Mouse (Mus musculus) heart, postnatal 4 days (tissue): Measurements from ENCODE around the gene Olfr135. TPM values are rescaled to one million over a fixed set of nuclear protein-coding genes. Genes with fewer than 3 reads are reported as not detected.

Source experiments
- DNase-seq: peaks from one replicate; pipeline ENCODE4 v3.0.0; 2021
- total RNA-seq, 2 experiments: library from RNA; stranded (reverse); gene quantifications; 2 replicates each; pipeline ENCODE4 v1.2.3; 2021

Olfr135 gene
- not detected for total RNA-seq

GRCm38 (mm10) chr17:38204035-38204434, at the start of gene Olfr135:
Gene Olfr135, plus strand, starts transcription at chr17:38204335.
- DNase-seq = no peak

- no peak for DNase-seq
These were observed 33.0 kb upstream of the Olfr135 start, which contains the start of gene Olfr134 for GRCm38 (mm10) chr17:38171088-38171487. Gene Olfr134, plus strand, starts transcription at chr17:38171388.

Other genes with a start within 250 kb of the Olfr135 start
- not detected for gene Olfr129, start 144.3 kb upstream of the Olfr135 start, total RNA-seq
- not detected for gene Olfr130, start 140.4 kb upstream of the Olfr135 start, total RNA-seq
- not detected for gene Olfr131, start 115.6 kb upstream of the Olfr135 start, total RNA-seq
- gene Olfr132, start 69.8 kb upstream of the Olfr135 start, total RNA-seq = not detected
- not detected for gene Olfr133, start 59.1 kb upstream of the Olfr135 start, total RNA-seq
- not detected for gene Olfr134, start 32.9 kb upstream of the Olfr135 start, total RNA-seq
- not detected for gene Olfr138, start 56.7 kb downstream of the Olfr135 start, total RNA-seq
- gene Olfr137, start 103.2 kb downstream of the Olfr135 start, total RNA-seq = not detected
- gene Olfr136, start 125.5 kb downstream of the Olfr135 start, total RNA-seq = not detected
- gene Esp36, start 215.8 kb downstream of the Olfr135 start, total RNA-seq = not detected